Mouse (Mus musculus): ENCODE data around the gene Nxpe4. TPM values are rescaled to one million over a fixed set of nuclear protein-coding genes. Genes with fewer than 3 reads are reported as not detected.
"Not testable (repeated sequence)": the region's sequence is repeated elsewhere in the genome, so short reads cannot be mapped to it uniquely, and the experiment has no call there.

The Nxpe4 gene
- polyA plus RNA-seq, 1 experiment from 2014 or later, result 4.7 TPM

GRCm38 (mm10) chr9:48290281-48290680 lies 128.5 kb downstream of the Nxpe4 start:
- H3K4me3 ChIP-seq (ENCODE audit: low read length), result no peak overlapping the region
- no peak overlapping the region for H3K9ac ChIP-seq (ENCODE audit: low read length)
- no peaks in the 10 kb centered on the region for H3K9me3 ChIP-seq (replicated peaks; ENCODE audit: control insufficient read depth, low read length)
- ATAC-seq (replicated peaks; ENCODE audit: extremely low read depth, insufficient read depth, low FRiP score), result no peak
- H3K4me1 ChIP-seq (ENCODE audit: control insufficient read depth, insufficient read depth, low read length), result no peaks in the 10 kb centered on the region
- no peaks in the 10 kb centered on the region for H3K27me3 ChIP-seq (ENCODE audit: control insufficient read depth, insufficient read depth, low read length)
- H3K36me3 ChIP-seq (ENCODE audit: control insufficient read depth, insufficient read depth), result no peaks in the 10 kb centered on the region
- no peak overlapping the region for H3K27ac ChIP-seq (ENCODE audit: low read length)
- H3K4me2 ChIP-seq (ENCODE audit: low read depth, low read length), result no peak overlapping the region
- WGBS, result 90% methylated on average over 1 of the region's 1 CpGs

- Histone ChIP-seq H3K4me3 (ENCODE audit: low read length) (no peak overlapping the region), H3K4me2 (ENCODE audit: low read depth, low read length) (no peak overlapping the region), H3K36me3 (ENCODE audit: control insufficient read depth, insufficient read depth) (no peaks in the 10 kb centered on the region), H3K9me3 (replicated peaks; ENCODE audit: control insufficient read depth, low read length) (no peaks in the 10 kb centered on the region), H3K4me1 (ENCODE audit: control insufficient read depth, insufficient read depth, low read length) (no peaks in the 10 kb centered on the region), H3K9ac (ENCODE audit: low read length) (no peak overlapping the region), H3K27ac (ENCODE audit: low read length) (no peak overlapping the region), H3K27me3 (ENCODE audit: control insufficient read depth, insufficient read depth, low read length) (no peaks in the 10 kb centered on the region)
- ATAC-seq (replicated peaks; ENCODE audit: extremely low read depth, insufficient read depth, low FRiP score), result no peak
- WGBS, result 48% methylated on average over 2 of the region's 2 CpGs
Measured at GRCm38 (mm10) chr9:48294754-48295153, 132.9 kb downstream of the Nxpe4 start.

- no peak overlapping the region for H3K9ac ChIP-seq (ENCODE audit: low read length)
- H3K4me1 ChIP-seq (ENCODE audit: control insufficient read depth, insufficient read depth, low read length), result no peaks in the 10 kb centered on the region
- H3K27ac ChIP-seq (ENCODE audit: low read length), result no peak overlapping the region
- H3K27me3 ChIP-seq (ENCODE audit: control insufficient read depth, insufficient read depth, low read length), result no peaks in the 10 kb centered on the region
- no peak overlapping the region for H3K4me3 ChIP-seq (ENCODE audit: low read length)
- no peaks in the 10 kb centered on the region for H3K9me3 ChIP-seq (replicated peaks; ENCODE audit: control insufficient read depth, low read length)
- 86% methylated on average over 7 of the region's 7 CpGs for WGBS
- H3K36me3 ChIP-seq (ENCODE audit: control insufficient read depth, insufficient read depth), result no peaks in the 10 kb centered on the region
- no peak for ATAC-seq (replicated peaks; ENCODE audit: extremely low read depth, insufficient read depth, low FRiP score)
- H3K4me2 ChIP-seq (ENCODE audit: low read depth, low read length), result no peak overlapping the region
Measured at GRCm38 (mm10) chr9:48298983-48299382, 137.2 kb downstream of the Nxpe4 start.

- H3K4me2 ChIP-seq (ENCODE audit: low read depth, low read length); H3K4me3 ChIP-seq (ENCODE audit: low read length); H3K4me1 ChIP-seq (ENCODE audit: control insufficient read depth, insufficient read depth, low read length); H3K27me3 ChIP-seq (ENCODE audit: control insufficient read depth, insufficient read depth, low read length); ATAC-seq (replicated peaks; ENCODE audit: extremely low read depth, insufficient read depth, low FRiP score); H3K36me3 ChIP-seq (ENCODE audit: control insufficient read depth, insufficient read depth); H3K9ac ChIP-seq (ENCODE audit: low read length); H3K9me3 ChIP-seq (replicated peaks; ENCODE audit: control insufficient read depth, low read length): not testable (repeated sequence)
- WGBS, result 48% methylated on average over 5 of the region's 5 CpGs
- H3K27ac ChIP-seq (ENCODE audit: low read length), result 0 out of 2 replicates have a peak overlapping the region, but pooled peaks have one; percentile 13
Measured at GRCm38 (mm10) chr9:48303564-48303963, 141.7 kb downstream of the Nxpe4 start.

GRCm38 (mm10) chr9:48311241-48311640 lies 149.4 kb downstream of the Nxpe4 start:
- Histone ChIP-seq H3K4me3 (ENCODE audit: low read length) (no peak overlapping the region), H3K9ac (ENCODE audit: low read length) (no peak overlapping the region), H3K36me3 (ENCODE audit: control insufficient read depth, insufficient read depth) (no peaks in the 10 kb centered on the region), H3K27me3 (ENCODE audit: control insufficient read depth, insufficient read depth, low read length) (no peaks in the 10 kb centered on the region), H3K4me2 (ENCODE audit: low read depth, low read length) (no peak overlapping the region), H3K27ac (ENCODE audit: low read length) (no peak overlapping the region), H3K4me1 (ENCODE audit: control insufficient read depth, insufficient read depth, low read length) (no peaks in the 10 kb centered on the region), H3K9me3 (replicated peaks; ENCODE audit: control insufficient read depth, low read length) (no peaks in the 10 kb centered on the region)
- WGBS, result 88% methylated on average over 5 of the region's 5 CpGs
- no peak for ATAC-seq (replicated peaks; ENCODE audit: extremely low read depth, insufficient read depth, low FRiP score)

- 38% methylated on average over 3 of the region's 3 CpGs for WGBS
- no peak overlapping the region for H3K4me2 ChIP-seq (ENCODE audit: low read depth, low read length)
- 0 out of 2 replicates have a peak, but pooled peaks have one; percentile 49 for ATAC-seq (replicated peaks; ENCODE audit: extremely low read depth, insufficient read depth, low FRiP score)
Measured at GRCm38 (mm10) chr9:48314194-48314593, 152.4 kb downstream of the Nxpe4 start.

GRCm38 (mm10) chr9:48315825-48316224 lies 154.0 kb downstream of the Nxpe4 start:
- Histone ChIP-seq H3K36me3 (ENCODE audit: control insufficient read depth, insufficient read depth) (no peaks in the 10 kb centered on the region), H3K9me3 (replicated peaks; ENCODE audit: control insufficient read depth, low read length) (no peaks in the 10 kb centered on the region), H3K27ac (ENCODE audit: low read length) (no peak overlapping the region), H3K27me3 (ENCODE audit: control insufficient read depth, insufficient read depth, low read length) (no peaks in the 10 kb centered on the region), H3K4me3 (ENCODE audit: low read length) (no peak overlapping the region), H3K9ac (ENCODE audit: low read length) (no peak overlapping the region), H3K4me2 (ENCODE audit: low read depth, low read length) (no peak overlapping the region; the same call in 1 of the 2 replicates), H3K4me1 (ENCODE audit: control insufficient read depth, insufficient read depth, low read length) (no peaks in the 10 kb centered on the region)
- WGBS, result 65% methylated on average over 1 of the region's 1 CpGs
- ATAC-seq (replicated peaks; ENCODE audit: extremely low read depth, insufficient read depth, low FRiP score), result no peak

More at GRCm38 (mm10) chr9:48314194-48314593, 152.4 kb downstream of the Nxpe4 start:
- Histone ChIP-seq H3K4me1 (ENCODE audit: control insufficient read depth, insufficient read depth, low read length) (no peaks in the 10 kb centered on the region), H3K9ac (ENCODE audit: low read length) (0 out of 2 replicates have a peak overlapping the region, but pooled peaks have one; percentile 12), H3K27me3 (ENCODE audit: control insufficient read depth, insufficient read depth, low read length) (no peaks in the 10 kb centered on the region), H3K9me3 (replicated peaks; ENCODE audit: control insufficient read depth, low read length) (no peaks in the 10 kb centered on the region), H3K4me3 (ENCODE audit: low read length) (peak overlapping the region; percentile 19), H3K27ac (ENCODE audit: low read length) (peak overlapping the region; percentile 77), H3K36me3 (ENCODE audit: control insufficient read depth, insufficient read depth) (no peaks in the 10 kb centered on the region)

GRCm38 (mm10) chr9:48326338-48326737 lies 164.5 kb downstream of the Nxpe4 start:
- H3K36me3 ChIP-seq (ENCODE audit: control insufficient read depth, insufficient read depth), result no peaks in the 10 kb centered on the region
- no peaks in the 10 kb centered on the region for H3K9me3 ChIP-seq (replicated peaks; ENCODE audit: control insufficient read depth, low read length)
- WGBS, result 76% methylated on average over 9 of the region's 9 CpGs
- ATAC-seq (replicated peaks; ENCODE audit: extremely low read depth, insufficient read depth, low FRiP score), result no peak
- H3K4me2 ChIP-seq (ENCODE audit: low read depth, low read length), result no peak overlapping the region
- peak overlapping the region; percentile 27; the same call in 1 of the 2 replicates for H3K27ac ChIP-seq (ENCODE audit: low read length)
- H3K9ac ChIP-seq (ENCODE audit: low read length), result no peak overlapping the region
- H3K4me3 ChIP-seq (ENCODE audit: low read length), result no peak overlapping the region
- H3K4me1 ChIP-seq (ENCODE audit: control insufficient read depth, insufficient read depth, low read length), result no peaks in the 10 kb centered on the region
- no peaks in the 10 kb centered on the region; the same call in 1 of the 2 replicates for H3K27me3 ChIP-seq (ENCODE audit: control insufficient read depth, insufficient read depth, low read length)

GRCm38 (mm10) chr9:48329597-48329996 lies 167.8 kb downstream of the Nxpe4 start:
- Histone ChIP-seq H3K27ac (ENCODE audit: low read length) (no peak overlapping the region), H3K27me3 (ENCODE audit: control insufficient read depth, insufficient read depth, low read length) (no peaks in the 10 kb centered on the region), H3K4me1 (ENCODE audit: control insufficient read depth, insufficient read depth, low read length) (no peaks in the 10 kb centered on the region), H3K9me3 (replicated peaks; ENCODE audit: control insufficient read depth, low read length) (no peaks in the 10 kb centered on the region), H3K36me3 (ENCODE audit: control insufficient read depth, insufficient read depth) (no peaks in the 10 kb centered on the region), H3K4me2 (ENCODE audit: low read depth, low read length) (no peak overlapping the region), H3K4me3 (ENCODE audit: low read length) (no peak overlapping the region), H3K9ac (ENCODE audit: low read length) (no peak overlapping the region)
- 84% methylated on average over 7 of the region's 7 CpGs for WGBS
- no peak for ATAC-seq (replicated peaks; ENCODE audit: extremely low read depth, insufficient read depth, low FRiP score)
